ENCODE assay signal across 13 mouse cellular contexts in genomic region chr2:49811420-49811819, GRCm38 (mm10). TPM values are rescaled to one million over a fixed set of nuclear protein-coding genes. Genes with fewer than 3 reads are reported as not detected.
A peak's percentile ranks its signal among the peaks of the same experiment; 100 is the strongest.
DNase-seq lines count a peak whose midpoint lies in the region; ATAC-seq lines count a peak whose summit lies in the region.
"Had no signal": no experiment of that assay in that cellular context is flagged by ENCODE, and none has a peak within 500 bp of the region (broad histone marks: within the 10 kb centered on the region; RNA-seq: fewer than 3 reads in every experiment).

No protein-coding gene starts in this region.

- no peak overlapping the region for H3K9ac ChIP-seq in heart, embryonic 12.5 days
- no peak overlapping the region for H3K9ac ChIP-seq in lung, embryonic 16.5 days (ENCODE audit: low read length)
- no peak overlapping the region for H3K9ac ChIP-seq in intestine, embryonic 16.5 days (ENCODE audit: low read depth, low read length)
- no peak overlapping the region for H3K9ac ChIP-seq in stomach, embryonic 14.5 days (replicated peaks; ENCODE audit: low read depth, low read length)
- H3K9ac ChIP-seq: midbrain, embryonic 12.5 days had no signal

- ATAC-seq in heart, embryonic 12.5 days (ENCODE audit: insufficient number of reproducible peaks, low FRiP score) = no peak
- peak; percentile 32 for ATAC-seq in lung, embryonic 16.5 days (ENCODE audit: low read depth)
- peak; percentile 49 for ATAC-seq in intestine, embryonic 16.5 days
- no peak for ATAC-seq in stomach, embryonic 14.5 days (ENCODE audit: insufficient number of reproducible peaks, insufficient read depth, low FRiP score, low read depth)

- no peaks in the 10 kb centered on the region for H3K36me3 ChIP-seq in heart, embryonic 12.5 days
- no peaks in the 10 kb centered on the region for H3K36me3 ChIP-seq in lung, embryonic 16.5 days (ENCODE audit: control insufficient read depth, insufficient read depth, low read length)
- H3K36me3 ChIP-seq in intestine, embryonic 16.5 days (ENCODE audit: control insufficient read depth, insufficient read depth, low read length) = no peaks in the 10 kb centered on the region
- no peaks in the 10 kb centered on the region for H3K36me3 ChIP-seq in stomach, embryonic 14.5 days (ENCODE audit: control insufficient read depth, insufficient read depth, low read length)
- H3K36me3 ChIP-seq: midbrain, embryonic 12.5 days had no signal

- H3K27ac ChIP-seq in heart, embryonic 12.5 days (ENCODE audit: poor library complexity, severe bottlenecking) = no peak overlapping the region
- peak overlapping the region; percentile 77 for H3K27ac ChIP-seq in lung, embryonic 16.5 days (ENCODE audit: low read length)
- H3K27ac ChIP-seq in intestine, embryonic 16.5 days (ENCODE audit: low read length) = peak overlapping the region; percentile 75
- peak overlapping the region; percentile 79; the same call in 1 of the 2 replicates for H3K27ac ChIP-seq in stomach, embryonic 14.5 days (ENCODE audit: low read length)
- H3K27ac ChIP-seq: midbrain, embryonic 12.5 days had no signal

- no peak overlapping the region for H3K4me2 ChIP-seq in heart, embryonic 12.5 days
- peak overlapping the region; percentile 1; the same call in 1 of the 2 replicates for H3K4me2 ChIP-seq in lung, embryonic 16.5 days (ENCODE audit: low read depth, low read length)
- H3K4me2 ChIP-seq in intestine, embryonic 16.5 days (ENCODE audit: low read depth, low read length) = peak overlapping the region; percentile 39
- H3K4me2 ChIP-seq in stomach, embryonic 14.5 days (replicated peaks; ENCODE audit: low read depth, low read length) = peak overlapping the region; percentile 19; the same call in 1 of the 2 replicates
- H3K4me2 ChIP-seq: midbrain, embryonic 12.5 days had no signal

- H3K4me1 ChIP-seq in heart, embryonic 12.5 days (replicated peaks) = peaks cover 22% of the 10 kb centered on the region
- peaks cover 8% of the 10 kb centered on the region for H3K4me1 ChIP-seq in lung, embryonic 16.5 days (replicated peaks; ENCODE audit: control insufficient read depth, insufficient read depth, low read length)
- H3K4me1 ChIP-seq in intestine, embryonic 16.5 days (ENCODE audit: control insufficient read depth, insufficient read depth, low read length) = peaks cover 17% of the 10 kb centered on the region
- H3K4me1 ChIP-seq in stomach, embryonic 14.5 days (ENCODE audit: control insufficient read depth, insufficient read depth, low read length) = peaks cover 20% of the 10 kb centered on the region
- H3K4me1 ChIP-seq: midbrain, embryonic 12.5 days had no signal

- peaks cover 4% of the 10 kb centered on the region; the same call in 1 of the 2 replicates for H3K27me3 ChIP-seq in heart, embryonic 12.5 days (replicated peaks)
- no peaks in the 10 kb centered on the region for H3K27me3 ChIP-seq in lung, embryonic 16.5 days (ENCODE audit: control insufficient read depth, insufficient read depth, low read depth, low read length)
- H3K27me3 ChIP-seq in intestine, embryonic 16.5 days (replicated peaks; ENCODE audit: control insufficient read depth, insufficient read depth, low read length) = no peaks in the 10 kb centered on the region
- no peaks in the 10 kb centered on the region for H3K27me3 ChIP-seq in stomach, embryonic 14.5 days (ENCODE audit: control insufficient read depth, insufficient read depth, low read length)
- H3K27me3 ChIP-seq: midbrain, embryonic 12.5 days; Patski had no signal

- DNase-seq in heart, adult 11 months = peak; percentile 84
- no peak for DNase-seq in lung, postnatal 4 days
- no peak for DNase-seq in adipocyte (ENCODE audit: low spot score)
- no peak for DNase-seq in embryo, embryonic 11 days
- DNase-seq: gastrocnemius, postnatal 14 days; thymus, adult 18-20 months had no signal

- H3K9me3 ChIP-seq in heart, embryonic 12.5 days (replicated peaks) = no peaks in the 10 kb centered on the region
- H3K9me3 ChIP-seq in lung, embryonic 16.5 days (ENCODE audit: control insufficient read depth, low read length) = no peaks in the 10 kb centered on the region
- no peaks in the 10 kb centered on the region for H3K9me3 ChIP-seq in intestine, embryonic 16.5 days (ENCODE audit: control insufficient read depth, low read length)
- H3K9me3 ChIP-seq in stomach, embryonic 14.5 days (ENCODE audit: control insufficient read depth, low read depth, low read length) = no peaks in the 10 kb centered on the region
- H3K9me3 ChIP-seq: midbrain, embryonic 12.5 days had no signal

- 24% methylated on average over 11 of the region's 11 CpGs for WGBS in heart, embryonic 12.5 days
- WGBS in lung, embryonic 16.5 days = 15% methylated on average over 11 of the region's 11 CpGs
- 19% methylated on average over 11 of the region's 11 CpGs for WGBS in intestine, embryonic 16.5 days
- WGBS in stomach, embryonic 14.5 days = 29% methylated on average over 11 of the region's 11 CpGs

- H3K4me3 ChIP-seq in heart, embryonic 12.5 days = no peak overlapping the region
- H3K4me3 ChIP-seq in lung, embryonic 16.5 days (ENCODE audit: low read length) = no peak overlapping the region
- H3K4me3 ChIP-seq in intestine, embryonic 16.5 days (ENCODE audit: low read length) = peak overlapping the region; percentile 12; the same call in 1 of the 2 replicates
- H3K4me3 ChIP-seq in stomach, embryonic 14.5 days (ENCODE audit: low read depth, low read length) = no peak overlapping the region
- H3K4me3 ChIP-seq: midbrain, embryonic 12.5 days had no signal

RNA-seq across cellular contexts. Expression of gene Lypd6b, which starts 23.9 kb away (rescaled TPM):
- 2.6 and 3.8 TPM in 2 replicates for polyA plus RNA-seq in heart, embryonic 12.5 days (2016; fragmentation: Nextera tagmentation; extraction: Ambion mirVana)
- polyA plus RNA-seq in lung, embryonic 16.5 days (2015; fragmentation: Nextera tagmentation; extraction: Ambion mirVana) = 2.2 and 2.6 TPM in 2 replicates
- 2.0 and 2.6 TPM in 2 replicates for polyA plus RNA-seq in intestine, embryonic 16.5 days (2015; fragmentation: Nextera tagmentation; extraction: Ambion mirVana)
- 29.4 and 29.6 TPM in 2 replicates for polyA plus RNA-seq in stomach, embryonic 14.5 days (2014; fragmentation: Nextera tagmentation; extraction: Ambion mirVana)
- polyA plus RNA-seq: liver, adult 2 months had no signal

Comparison
In these comparisons a context has a peak if more than half of its experiments do, and no peak if none do; other contexts are left out.
1. ATAC-seq: peak in lung, embryonic 16.5 days (single experiment) and intestine, embryonic 16.5 days (single experiment); none in heart, embryonic 12.5 days (single experiment) and stomach, embryonic 14.5 days (single experiment).